Mouse (Mus musculus) hindbrain, embryonic 11.5 days (tissue): ENCODE data around the gene Zfp593. TPM values are rescaled to one million over a fixed set of nuclear protein-coding genes. Genes with fewer than 3 reads are reported as not detected.

Source experiments
- ATAC-seq: fragments of 200-750 bp; cut with Nextera tagmentation; 2 replicates; pipeline ENCODE4 v1.8.0; 2017; ENCODE audit warnings: mild to moderate bottlenecking, moderate TSS enrichment, moderate library complexity; ENCODE audit not compliant: low FRiP score
- DNase-seq: peaks from one replicate; pipeline ENCODE4 v3.0.0-alpha.2; 2015; ENCODE audit warnings: low spot score
- H3K27ac ChIP-seq: fragments of 300-500 bp; sonication (generic); 2 replicates; pipeline ENCODE4 v1.5.1; 2014; ENCODE audit warnings: mild to moderate bottlenecking, low read depth, low read length
- H3K27me3 ChIP-seq: fragments of 300-500 bp; sonication (generic); 2 replicates; pipeline ENCODE4 v1.6.1; 2014; ENCODE audit warnings: mild to moderate bottlenecking, low read length, moderate library complexity, mixed read lengths; ENCODE audit not compliant: control insufficient read depth, insufficient read depth
- H3K36me3 ChIP-seq: fragments of 300-500 bp; sonication (generic); 2 replicates; pipeline ENCODE4 v1.6.1; 2014; ENCODE audit warnings: mild to moderate bottlenecking, low read length, moderate library complexity, mixed read lengths; ENCODE audit not compliant: control insufficient read depth, insufficient read depth
- H3K4me1 ChIP-seq: fragments of 300-500 bp; sonication (generic); replicated peaks from 2 replicates; pipeline ENCODE4 v1.6.1; 2014; ENCODE audit warnings: low read length, mixed read lengths; ENCODE audit not compliant: control insufficient read depth, insufficient read depth
- H3K4me2 ChIP-seq: fragments of 300-500 bp; sonication (generic); replicated peaks from 2 replicates; pipeline ENCODE4 v1.6.1; 2014; ENCODE audit warnings: mild to moderate bottlenecking, low read depth, low read length
- H3K4me3 ChIP-seq: fragments of 300-500 bp; sonication (generic); 2 replicates; pipeline ENCODE4 v1.5.1; 2014; ENCODE audit warnings: low read depth, low read length
- H3K9ac ChIP-seq: fragments of 300-500 bp; sonication (generic); 2 replicates; pipeline ENCODE4 v1.6.1; 2014; ENCODE audit warnings: low read depth, low read length
- H3K9me3 ChIP-seq: fragments of 300-500 bp; sonication (generic); 2 replicates; pipeline ENCODE4 v1.6.1; 2016; ENCODE audit warnings: low read length; ENCODE audit not compliant: control insufficient read depth
- WGBS: fragments of 180-500 bp; shearing (Covaris S2); extraction: QIAGEN DNeasy Blood & Tissue Kit; methylation state at CpG from one replicate; pipeline ENCODE4 v1.1.7; 2014; 5-methylcytosine and 5-hydroxymethylcytosine counted together
- polyA plus RNA-seq: library from polyadenylated mRNA; unstranded; fragments of >200 nt; fragmentation: Nextera tagmentation; extraction: Ambion mirVana; gene quantifications from 2 replicates; pipeline ENCODE4 v1.2.1, GENCODE M21; 2014

Zfp593 gene
- polyA plus RNA-seq, 1 experiment from 2014 or later, result 18.3 TPM

GRCm38 (mm10) chr4:134265860-134266585, 20.6 kb upstream of the Zfp593 start:
- WGBS, result 60% methylated on average over 9 of the region's 9 CpGs
- Histone ChIP-seq H3K4me3 (no peak overlapping the region), H3K27me3 (no peaks in the 10 kb centered on the region), H3K36me3 (no peaks in the 10 kb centered on the region), H3K4me1 (no peaks in the 10 kb centered on the region), H3K4me2 (no peak overlapping the region), H3K9me3 (no peaks in the 10 kb centered on the region), H3K27ac (no peak overlapping the region), H3K9ac (no peak overlapping the region)
- ATAC-seq, result no peak
- no peak for DNase-seq

DNA sequence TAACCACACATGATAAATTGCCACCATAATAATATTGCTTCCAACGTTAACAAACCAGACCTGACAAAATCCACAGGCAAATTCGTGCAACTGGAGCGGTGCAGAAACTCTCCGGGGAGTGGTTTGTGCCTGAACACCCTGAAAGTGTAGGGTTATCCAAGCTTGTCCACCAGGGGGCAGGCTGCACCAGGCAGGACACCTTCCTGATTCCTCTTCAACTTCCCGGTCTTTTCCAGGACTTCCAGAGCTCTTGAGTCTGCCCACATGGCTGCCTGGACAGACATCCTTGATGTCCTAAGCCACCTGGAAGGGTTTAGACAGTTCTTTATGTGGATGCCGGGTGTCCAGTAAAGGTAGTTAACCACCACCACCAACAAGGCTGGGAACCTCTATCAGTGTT, 17.8 kb upstream of the Zfp593 start:
- DNase-seq, result peak; percentile 66
- no peaks in the 10 kb centered on the region for H3K27me3 ChIP-seq
- 33% methylated on average over 6 of the region's 6 CpGs for WGBS
- H3K27ac ChIP-seq, result no peak overlapping the region
- no peaks in the 10 kb centered on the region for H3K9me3 ChIP-seq
- H3K4me2 ChIP-seq, result no peak overlapping the region
- no peaks in the 10 kb centered on the region for H3K36me3 ChIP-seq
- ATAC-seq, result no peak
- H3K4me1 ChIP-seq, result no peaks in the 10 kb centered on the region
- no peak overlapping the region for H3K4me3 ChIP-seq
- H3K9ac ChIP-seq, result no peak overlapping the region

GRCm38 (mm10) chr4:134258354-134258753, 13.0 kb upstream of the Zfp593 start:
- 74% methylated on average over 11 of the region's 11 CpGs for WGBS
- Histone ChIP-seq H3K36me3 (no peaks in the 10 kb centered on the region), H3K9me3 (no peaks in the 10 kb centered on the region), H3K9ac (no peak overlapping the region), H3K4me1 (peaks cover 26% of the 10 kb centered on the region), H3K27ac (no peak overlapping the region), H3K4me3 (no peak overlapping the region), H3K27me3 (peaks cover 6% of the 10 kb centered on the region), H3K4me2 (no peak overlapping the region)
- no peak for DNase-seq
- ATAC-seq, result no peak

DNA sequence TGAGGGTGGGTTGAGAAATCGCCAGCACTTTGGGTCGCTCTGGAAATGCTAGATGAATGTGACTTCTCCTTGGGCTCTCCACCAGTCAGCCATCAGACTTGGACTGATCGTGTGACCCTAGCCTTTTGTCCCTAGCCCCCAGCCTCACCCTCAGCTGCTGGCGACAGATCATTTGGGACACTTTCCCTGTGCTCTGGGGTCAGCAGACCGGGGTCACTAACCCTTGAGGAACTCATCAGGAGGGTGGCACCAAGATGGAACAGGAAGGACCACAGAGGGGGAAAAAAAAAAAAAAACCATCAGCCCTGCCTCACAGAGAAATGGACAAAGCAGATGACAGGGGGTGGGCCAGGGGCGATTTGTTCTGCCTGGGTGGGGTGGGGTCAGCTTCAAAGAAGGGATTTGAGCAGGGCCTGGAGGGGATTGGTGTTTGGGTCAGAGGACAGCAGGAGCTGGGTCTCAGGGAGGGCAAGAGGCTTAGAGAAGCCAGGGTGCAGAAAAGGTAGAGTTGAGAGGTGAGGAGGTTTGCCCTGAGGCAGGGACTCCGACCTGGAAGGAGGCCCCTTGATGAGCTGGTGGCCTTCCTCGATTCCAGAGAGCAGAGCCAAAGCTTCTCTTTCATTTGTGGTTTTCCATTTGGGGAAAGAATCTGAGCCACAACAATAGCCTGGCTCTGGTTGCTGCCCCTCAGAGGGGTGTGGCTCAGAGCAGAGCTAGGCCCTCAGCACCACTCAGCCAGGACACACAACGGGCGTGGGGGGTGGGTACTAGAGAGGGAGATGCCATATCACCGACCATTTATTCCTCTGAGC, 12.0 kb upstream of the Zfp593 start:
- ATAC-seq (no peak), DNase-seq (peak; percentile 25)
- no peaks in the 10 kb centered on the region for H3K9me3 ChIP-seq
- 4% methylated on average over 11 of the region's 11 CpGs for WGBS
- H3K4me1 ChIP-seq, result peaks cover 28% of the 10 kb centered on the region
- no peaks in the 10 kb centered on the region for H3K36me3 ChIP-seq
- H3K4me2 ChIP-seq, result no peak overlapping the region
- peaks cover 13% of the 10 kb centered on the region for H3K27me3 ChIP-seq
- no peak overlapping the region for H3K27ac ChIP-seq
- H3K4me3 ChIP-seq, result no peak overlapping the region
- no peak overlapping the region for H3K9ac ChIP-seq

DNA sequence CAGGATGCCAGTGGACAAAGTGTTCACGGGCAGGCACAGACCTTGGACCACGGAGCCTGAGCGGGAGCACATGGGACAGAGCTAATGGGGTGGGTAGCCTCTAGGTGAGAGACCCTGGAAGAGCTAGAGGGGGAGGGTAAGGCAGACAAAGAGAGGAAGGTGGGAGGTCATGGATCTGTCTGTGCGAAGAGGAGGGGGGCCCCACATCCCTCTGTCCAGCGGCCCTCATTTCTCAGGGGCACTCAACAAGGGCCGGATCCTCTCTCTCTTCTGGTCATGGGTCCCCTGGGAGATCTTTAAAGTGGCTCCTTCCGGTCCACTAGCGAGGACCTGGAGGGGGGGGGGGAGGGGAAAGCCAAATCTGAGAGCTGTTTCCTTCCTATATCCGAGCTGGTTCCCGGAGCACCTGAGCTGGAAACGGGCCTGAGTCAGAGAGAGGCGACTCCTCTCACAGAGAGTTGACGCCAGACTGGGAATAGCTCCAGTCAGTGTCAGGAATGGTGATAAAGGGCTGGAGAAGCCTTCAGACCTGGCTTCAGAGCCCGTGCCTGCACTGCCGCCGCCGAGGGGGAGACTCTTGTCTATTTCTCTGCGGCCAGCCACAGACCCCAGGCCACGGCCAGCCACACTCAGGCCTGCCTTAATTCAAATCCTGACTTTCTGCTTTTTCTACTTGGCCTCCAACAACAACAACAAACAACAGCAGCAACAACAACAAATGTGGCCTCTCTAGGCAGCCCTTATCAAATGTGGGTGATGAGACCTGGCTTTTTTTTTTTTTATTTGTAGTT, 11.2 kb upstream of the Zfp593 start:
- Histone ChIP-seq H3K9me3 (no peaks in the 10 kb centered on the region), H3K9ac (peak overlapping the region; percentile 20; the same call in 1 of the 2 replicates)
- WGBS, result 2% methylated on average over 18 of the region's 19 CpGs

GRCm38 (mm10) chr4:134255854-134256253, 10.5 kb upstream of the Zfp593 start:
- peaks cover 27% of the 10 kb centered on the region for H3K27me3 ChIP-seq
- H3K4me2 ChIP-seq, result no peak overlapping the region
- WGBS, result 12% methylated on average over 4 of the region's 4 CpGs
- no peak overlapping the region for H3K27ac ChIP-seq
- H3K4me1 ChIP-seq, result peaks cover 32% of the 10 kb centered on the region
- H3K4me3 ChIP-seq, result no peak overlapping the region
- DNase-seq (peak; percentile 31), ATAC-seq (0 out of 2 replicates have a peak, but pooled peaks have one; percentile 15)
- H3K9me3 ChIP-seq, result no peaks in the 10 kb centered on the region
- no peaks in the 10 kb centered on the region for H3K36me3 ChIP-seq
- no peak overlapping the region for H3K9ac ChIP-seq

More for the DNA sequence above, 11.2 kb upstream of the Zfp593 start:
- no peak for ATAC-seq
- peaks cover 21% of the 10 kb centered on the region for H3K27me3 ChIP-seq
- H3K36me3 ChIP-seq, result no peaks in the 10 kb centered on the region
- H3K27ac ChIP-seq, result 0 out of 2 replicates have a peak overlapping the region, but pooled peaks have one; percentile 18
- no peak overlapping the region for H3K4me3 ChIP-seq
- peak overlapping the region; percentile 19; the same call in 1 of the 2 replicates for H3K4me2 ChIP-seq
- H3K4me1 ChIP-seq, result peaks cover 30% of the 10 kb centered on the region
- peak; percentile 54 for DNase-seq

DNA sequence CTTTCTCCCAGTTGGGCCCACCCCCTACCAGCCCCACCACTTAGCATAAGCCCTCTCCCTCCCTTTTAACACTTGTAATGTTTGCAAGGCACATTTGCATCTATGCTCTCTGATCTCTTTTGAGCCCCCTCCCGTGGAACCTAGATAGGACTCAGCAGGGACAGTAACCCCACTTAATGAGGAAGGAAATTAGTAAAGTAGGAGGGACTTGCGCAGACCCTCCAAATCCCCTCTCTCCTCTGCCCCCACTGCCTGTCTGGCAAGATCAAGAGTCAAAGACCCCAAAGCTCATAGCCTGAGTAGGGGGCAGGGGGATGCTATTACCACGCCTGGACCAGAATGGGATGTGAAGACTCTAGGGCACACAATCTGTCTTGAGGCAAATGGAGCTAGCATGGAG, 9.4 kb upstream of the Zfp593 start:
- ATAC-seq, result no peak
- Histone ChIP-seq H3K4me2 (no peak overlapping the region), H3K4me3 (no peak overlapping the region), H3K9me3 (no peaks in the 10 kb centered on the region), H3K4me1 (peaks cover 32% of the 10 kb centered on the region), H3K27ac (no peak overlapping the region), H3K9ac (no peak overlapping the region), H3K36me3 (no peaks in the 10 kb centered on the region), H3K27me3 (peaks cover 38% of the 10 kb centered on the region)
- WGBS, result 11% methylated on average over 3 of the region's 3 CpGs
- no peak for DNase-seq

- Histone ChIP-seq H3K27ac (no peak within 1 kb of the TSS), H3K9me3 (no peaks in the 10 kb centered on the region), H3K4me2 (peak within 1 kb of the TSS; percentile 27), H3K27me3 (peaks cover 45% of the 10 kb centered on the region), H3K9ac (no peak within 1 kb of the TSS), H3K4me1 (peaks cover 35% of the 10 kb centered on the region), H3K4me3 (peak within 1 kb of the TSS; percentile 19), H3K36me3 (no peaks in the 10 kb centered on the region)
- ATAC-seq, result no peak
- peak; percentile 62 for DNase-seq
- under 1% methylated on average over 13 of the region's 13 CpGs for whole genome bisulfite sequencing
These were observed 8.4 kb upstream of the Zfp593 start, which contains the start of gene Grrp1 for GRCm38 (mm10) chr4:134253722-134254324. Gene Grrp1, minus strand, starts transcription at chr4:134254106.
